Mouse (Mus musculus) midbrain, embryonic 14.5 days (tissue): ENCODE measurements around the gene Mafk. TPM values are rescaled to one million over a fixed set of nuclear protein-coding genes. Genes with fewer than 3 reads are reported as not detected.

ENCODE experiments used
- ATAC-seq: fragments of 200-750 bp; cut with Nextera tagmentation; 2 replicates; pipeline ENCODE4 v1.8.0; 2017; ENCODE audit warnings: moderate number of reproducible peaks, moderate library complexity; ENCODE audit not compliant: low FRiP score, low TSS enrichment
- DNase-seq: peaks from one replicate; pipeline ENCODE4 v3.0.0-alpha.2; 2015
- H3K27ac ChIP-seq: fragments of 300-500 bp; sonication (generic); replicated peaks from 2 replicates; pipeline ENCODE4 v1.5.1; 2014; ENCODE audit warnings: mild to moderate bottlenecking, low read depth, low read length, moderate library complexity
- H3K27me3 ChIP-seq: fragments of 300-500 bp; sonication (generic); 2 replicates; pipeline ENCODE4 v1.6.1; 2014; ENCODE audit warnings: low read length, control low read depth, mixed read lengths; ENCODE audit not compliant: control insufficient read depth, insufficient read depth
- H3K36me3 ChIP-seq: fragments of 300-500 bp; sonication (generic); 2 replicates; pipeline ENCODE4 v1.6.1; 2014; ENCODE audit warnings: low read length, control low read depth; ENCODE audit not compliant: control insufficient read depth, insufficient read depth
- H3K4me1 ChIP-seq: fragments of 300-500 bp; sonication (generic); 2 replicates; pipeline ENCODE4 v1.6.1; 2014; ENCODE audit warnings: mild to moderate bottlenecking, antibody characterized with exemption, low read length, control low read depth; ENCODE audit not compliant: control insufficient read depth, insufficient read depth
- H3K4me2 ChIP-seq: fragments of 300-500 bp; sonication (generic); 2 replicates; pipeline ENCODE4 v1.6.1; 2014; ENCODE audit warnings: mild to moderate bottlenecking, low read length, moderate library complexity
- H3K4me3 ChIP-seq: fragments of 300-500 bp; sonication (generic); replicated peaks from 2 replicates; pipeline ENCODE4 v1.5.1; 2014; ENCODE audit warnings: low read depth, low read length
- H3K9ac ChIP-seq: fragments of 300-500 bp; sonication (generic); replicated peaks from 2 replicates; pipeline ENCODE4 v1.6.1; 2014; ENCODE audit warnings: mild to moderate bottlenecking, low read length, moderate library complexity
- H3K9me3 ChIP-seq: fragments of 300-500 bp; sonication (generic); 2 replicates; pipeline ENCODE4 v1.6.1; 2016; ENCODE audit warnings: low read length, control low read depth, mixed read lengths; ENCODE audit not compliant: control insufficient read depth
- WGBS: fragments of 180-500 bp; shearing (Covaris S2); extraction: QIAGEN DNeasy Blood & Tissue Kit; methylation state at CpG from one replicate; pipeline ENCODE4 v1.1.7; 2014; 5-methylcytosine and 5-hydroxymethylcytosine counted together
- polyA plus RNA-seq: library from polyadenylated mRNA; unstranded; fragments of >200 nt; fragmentation: Nextera tagmentation; extraction: Ambion mirVana; gene quantifications from 2 replicates; pipeline ENCODE4 v1.2.1, GENCODE M21; 2014

The Mafk gene
- polyA plus RNA-seq, 1 experiment from 2014 or later: 9.2 TPM

- 90% methylated on average over 33 of the region's 33 CpGs for WGBS
- H3K9ac ChIP-seq: no peak overlapping the region
- no peak overlapping the region for H3K27ac ChIP-seq
Measured at GRCm38 (mm10) chr5:139799801-139800590, 8.7 kb downstream of the Mafk start.

GRCm38 (mm10) chr5:139801231-139801630 lies 9.9 kb downstream of the Mafk start:
- Histone ChIP-seq H3K4me3 (no peak overlapping the region), H3K4me2 (no peak overlapping the region), H3K27ac (no peak overlapping the region), H3K27me3 (no peaks in the 10 kb centered on the region), H3K36me3 (peaks cover 25% of the 10 kb centered on the region), H3K9ac (no peak overlapping the region), H3K4me1 (peaks cover 39% of the 10 kb centered on the region), H3K9me3 (no peaks in the 10 kb centered on the region)
- DNase-seq: no peak
- ATAC-seq: no peak
- WGBS: 98% methylated on average over 8 of the region's 8 CpGs

More at GRCm38 (mm10) chr5:139799801-139800590, 8.7 kb downstream of the Mafk start:
- Histone ChIP-seq H3K4me3 (no peak overlapping the region), H3K27me3 (no peaks in the 10 kb centered on the region), H3K4me2 (no peak overlapping the region), H3K4me1 (peaks cover 39% of the 10 kb centered on the region), H3K36me3 (peaks cover 25% of the 10 kb centered on the region), H3K9me3 (no peaks in the 10 kb centered on the region)
- ATAC-seq (no peak), DNase-seq (no peak)

- Histone ChIP-seq H3K27ac (no peak overlapping the region), H3K9me3 (no peaks in the 10 kb centered on the region), H3K4me1 (peaks cover 33% of the 10 kb centered on the region), H3K4me2 (no peak overlapping the region), H3K36me3 (peaks cover 25% of the 10 kb centered on the region), H3K27me3 (no peaks in the 10 kb centered on the region), H3K4me3 (no peak overlapping the region), H3K9ac (no peak overlapping the region)
- no peak for ATAC-seq
- DNase-seq: no peak
- 91% methylated on average over 10 of the region's 10 CpGs for WGBS
Measured at GRCm38 (mm10) chr5:139801880-139802279, 10.6 kb downstream of the Mafk start.

- ATAC-seq: no peak
Measured at GRCm38 (mm10) chr5:139803165-139803564, 11.9 kb downstream of the Mafk start.

GRCm38 (mm10) chr5:139803601-139804102 lies 12.3 kb downstream of the Mafk start:
- Histone ChIP-seq H3K27ac (no peak overlapping the region), H3K9ac (no peak overlapping the region), H3K27me3 (no peaks in the 10 kb centered on the region), H3K4me1 (peaks cover 15% of the 10 kb centered on the region), H3K36me3 (peaks cover 25% of the 10 kb centered on the region), H3K4me2 (0 out of 2 replicates have a peak overlapping the region, but pooled peaks have one; percentile 8), H3K9me3 (no peaks in the 10 kb centered on the region), H3K4me3 (no peak overlapping the region)
- WGBS: 8% methylated on average over 12 of the region's 12 CpGs
- DNase-seq: peak; percentile 77
- ATAC-seq: 0 out of 2 replicates have a peak, but pooled peaks have one; percentile 59

More at GRCm38 (mm10) chr5:139803165-139803564, 11.9 kb downstream of the Mafk start:
- Histone ChIP-seq H3K4me2 (no peak overlapping the region), H3K4me3 (no peak overlapping the region), H3K9me3 (no peaks in the 10 kb centered on the region), H3K27me3 (no peaks in the 10 kb centered on the region), H3K4me1 (peaks cover 20% of the 10 kb centered on the region), H3K9ac (no peak overlapping the region), H3K27ac (no peak overlapping the region), H3K36me3 (peaks cover 25% of the 10 kb centered on the region)
- no peak for DNase-seq
- 81% methylated on average over 8 of the region's 8 CpGs for WGBS

GRCm38 (mm10) chr5:139804107-139804551 lies 12.8 kb downstream of the Mafk start:
- Histone ChIP-seq H3K36me3 (peaks cover 25% of the 10 kb centered on the region), H3K4me1 (peaks cover 10% of the 10 kb centered on the region), H3K27ac (no peak overlapping the region), H3K27me3 (no peaks in the 10 kb centered on the region), H3K9me3 (no peaks in the 10 kb centered on the region), H3K4me2 (no peak overlapping the region), H3K4me3 (no peak overlapping the region), H3K9ac (no peak overlapping the region)
- ATAC-seq (peak; percentile 22; the same call in 1 of the 2 replicates), DNase-seq (no peak)
- 4% methylated on average over 6 of the region's 6 CpGs for WGBS

GRCm38 (mm10) chr5:139804573-139805111 lies 13.3 kb downstream of the Mafk start:
- Histone ChIP-seq H3K4me2 (no peak overlapping the region), H3K4me1 (peaks cover 7% of the 10 kb centered on the region), H3K9ac (no peak overlapping the region), H3K27ac (no peak overlapping the region), H3K36me3 (peaks cover 21% of the 10 kb centered on the region), H3K9me3 (no peaks in the 10 kb centered on the region), H3K4me3 (no peak overlapping the region), H3K27me3 (no peaks in the 10 kb centered on the region)
- 94% methylated on average over 11 of the region's 11 CpGs for WGBS
- ATAC-seq (no peak), DNase-seq (no peak)

GRCm38 (mm10) chr5:139805924-139806323 lies 14.6 kb downstream of the Mafk start:
- Histone ChIP-seq H3K27me3 (no peaks in the 10 kb centered on the region), H3K4me1 (peaks cover 7% of the 10 kb centered on the region), H3K9ac (no peak overlapping the region), H3K4me3 (no peak overlapping the region), H3K9me3 (no peaks in the 10 kb centered on the region), H3K4me2 (no peak overlapping the region), H3K27ac (no peak overlapping the region), H3K36me3 (peaks cover 9% of the 10 kb centered on the region; the same call in 1 of the 2 replicates)
- ATAC-seq (no peak), DNase-seq (no peak)
- 92% methylated on average over 8 of the region's 8 CpGs for WGBS
